Mouse (Mus musculus) limb, embryonic 10.5 days (tissue): ENCODE data around the gene Krt6a. TPM values are rescaled to one million over a fixed set of nuclear protein-coding genes. Genes with fewer than 3 reads are reported as not detected.
A peak's percentile ranks its signal among the peaks of the same experiment; 100 is the strongest.

Source experiments
- DNase-seq: peaks from one replicate; pipeline ENCODE4 v3.0.0-alpha.2; 2017; ENCODE audit warnings: low spot score
- H3K27ac ChIP-seq: fragments of 300-500 bp; sonication (generic); 2 replicates; pipeline ENCODE4 v1.5.1; 2016; ENCODE audit warnings: mild to moderate bottlenecking
- H3K27me3 ChIP-seq: fragments of 300-500 bp; sonication (generic); 2 replicates; pipeline ENCODE4 v1.6.1; 2016; ENCODE audit warnings: low read depth, mild to moderate bottlenecking; ENCODE audit not compliant: poor library complexity, severe bottlenecking
- H3K36me3 ChIP-seq: fragments of 300-500 bp; sonication (generic); 2 replicates; pipeline ENCODE4 v1.6.1; 2016; ENCODE audit warnings: mild to moderate bottlenecking, moderate library complexity
- H3K4me1 ChIP-seq: fragments of 300-500 bp; sonication (generic); 2 replicates; pipeline ENCODE4 v1.6.1; 2016
- H3K4me3 ChIP-seq: fragments of 300-500 bp; sonication (generic); 2 replicates; pipeline ENCODE4 v1.5.1; 2016; ENCODE audit warnings: mild to moderate bottlenecking, moderate library complexity
- H3K9me3 ChIP-seq: fragments of 300-500 bp; sonication (generic); replicated peaks from 2 replicates; pipeline ENCODE4 v1.6.1; 2016; ENCODE audit warnings: mild to moderate bottlenecking
- WGBS: fragments of 180-500 bp; shearing (Covaris S2); methylation state at CpG from one replicate; pipeline ENCODE4 v1.1.7; 2016; 5-methylcytosine and 5-hydroxymethylcytosine counted together
- polyA plus RNA-seq: library from polyadenylated mRNA; unstranded; fragments of >200 nt; fragmentation: Nextera tagmentation; extraction: Ambion mirVana; gene quantifications from 2 replicates; pipeline ENCODE4 v1.2.1, GENCODE M21; 2016

Gene Krt6a
- polyA plus RNA-seq = 0.13 TPM in 1 of 2 replicates, not detected in the other

DNA sequence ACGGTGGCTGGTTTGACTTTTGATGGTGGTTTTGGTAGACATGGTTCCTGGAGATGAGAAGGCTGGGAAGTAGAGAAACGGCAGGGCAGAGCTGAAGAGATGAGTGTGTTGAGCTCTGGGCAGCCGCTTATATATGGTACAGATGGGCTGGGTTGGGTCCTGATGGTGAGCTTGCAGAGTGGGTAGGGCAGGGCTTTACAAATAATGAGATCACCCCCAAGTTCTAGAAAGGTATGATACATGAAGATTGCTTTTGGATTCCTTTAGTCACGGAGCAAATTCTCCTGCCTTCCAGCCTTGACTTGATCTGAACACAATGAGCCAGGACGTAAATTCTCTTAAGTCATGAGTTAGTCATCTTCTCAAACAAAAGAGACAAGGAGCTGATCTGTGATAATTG, at the start of gene Krt6a:
Gene Krt6a (minus strand): TSS at position 101 of the 400 bp plus-strand sequence.
- Histone ChIP-seq H3K4me3 (no peak within 1 kb of the TSS), H3K27me3 (no peaks in the 10 kb centered on the region), H3K27ac (no peak within 1 kb of the TSS), H3K4me1 (no peaks in the 10 kb centered on the region), H3K36me3 (no peaks in the 10 kb centered on the region), H3K9me3 (no peaks in the 10 kb centered on the region)
- no peak for DNase-seq
- WGBS = 88% methylated on average over 5 of the region's 5 CpGs

- no peak within 1 kb of the TSS for H3K27ac ChIP-seq
- no peaks in the 10 kb centered on the region for H3K9me3 ChIP-seq
- no peak within 1 kb of the TSS for H3K4me3 ChIP-seq
- peaks cover 18% of the 10 kb centered on the region for H3K27me3 ChIP-seq
- H3K36me3 ChIP-seq = no peaks in the 10 kb centered on the region
- WGBS = 54% methylated on average over 14 of the region's 14 CpGs
- no peaks in the 10 kb centered on the region for H3K4me1 ChIP-seq
- DNase-seq = no peak
Measured at GRCm38 (mm10) chr15:101742711-101743110, 48.6 kb upstream of the Krt6a start, which contains the start of gene Krt71. Gene Krt71 (minus strand): TSS chr15:101743109.

GRCm38 (mm10) chr15:101737786-101738185, 43.7 kb upstream of the Krt6a start:
- Histone ChIP-seq H3K27ac (no peak overlapping the region), H3K4me1 (no peaks in the 10 kb centered on the region), H3K36me3 (no peaks in the 10 kb centered on the region), H3K27me3 (peaks cover 8% of the 10 kb centered on the region), H3K9me3 (no peaks in the 10 kb centered on the region), H3K4me3 (no peak overlapping the region)
- no peak for DNase-seq
- 87% methylated on average over 7 of the region's 7 CpGs for WGBS

- H3K36me3 ChIP-seq = no peaks in the 10 kb centered on the region
- no peaks in the 10 kb centered on the region for H3K4me1 ChIP-seq
- H3K27me3 ChIP-seq = no peaks in the 10 kb centered on the region
- H3K4me3 ChIP-seq = no peak overlapping the region
- no peak overlapping the region for H3K27ac ChIP-seq
- DNase-seq = no peak
- no peaks in the 10 kb centered on the region for H3K9me3 ChIP-seq
Measured at GRCm38 (mm10) chr15:101730653-101731052, 36.5 kb upstream of the Krt6a start.

DNA sequence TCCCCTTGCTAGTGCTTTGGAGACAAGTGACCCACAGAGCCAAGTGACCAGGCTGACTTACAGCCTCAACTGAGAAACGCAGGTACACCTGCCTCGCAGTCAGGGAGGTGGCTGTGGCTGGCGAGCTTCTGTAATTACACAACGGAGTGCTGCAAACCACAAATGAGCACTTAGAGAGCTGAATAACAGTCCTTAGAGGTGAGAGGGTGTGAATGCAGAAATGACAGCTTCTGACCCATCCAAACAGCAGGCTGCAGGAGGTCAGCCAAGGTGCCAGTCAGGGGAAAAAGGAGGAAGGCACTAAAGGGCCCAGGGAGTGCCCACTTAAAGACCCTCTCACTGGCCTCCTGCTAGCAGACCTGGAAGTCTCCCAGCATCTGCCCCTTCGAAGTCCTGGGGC, 30.6 kb upstream of the Krt6a start:
- H3K4me1 ChIP-seq = no peaks in the 10 kb centered on the region
- no peaks in the 10 kb centered on the region for H3K27me3 ChIP-seq
- 59% methylated on average over 5 of the region's 5 CpGs for WGBS
- no peaks in the 10 kb centered on the region for H3K9me3 ChIP-seq
- H3K27ac ChIP-seq = no peak overlapping the region
- no peak for DNase-seq
- no peaks in the 10 kb centered on the region for H3K36me3 ChIP-seq
- H3K4me3 ChIP-seq = no peak overlapping the region

DNA sequence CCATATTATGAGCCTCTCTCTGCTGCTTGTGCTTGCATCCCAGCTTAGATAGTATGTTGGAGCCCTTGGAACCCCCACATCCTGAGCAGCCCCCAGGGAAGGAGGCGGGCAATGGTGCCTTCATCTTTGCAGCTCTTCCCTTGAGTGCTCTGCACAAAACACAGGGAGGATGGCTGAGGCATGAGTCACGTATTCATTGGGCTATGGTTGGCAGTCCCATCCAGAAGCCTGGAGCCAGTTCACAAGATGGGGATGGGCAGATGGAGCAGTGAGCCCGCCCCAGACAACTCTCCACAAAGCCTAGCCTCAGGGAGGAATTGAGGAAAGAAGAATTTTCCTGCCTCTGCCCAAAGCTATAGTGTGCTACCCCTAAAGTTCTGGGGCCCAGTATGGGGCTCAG, 21.7 kb upstream of the Krt6a start:
- Histone ChIP-seq H3K27ac (no peak overlapping the region), H3K4me1 (peaks cover 8% of the 10 kb centered on the region), H3K36me3 (no peaks in the 10 kb centered on the region), H3K9me3 (no peaks in the 10 kb centered on the region), H3K4me3 (no peak overlapping the region), H3K27me3 (no peaks in the 10 kb centered on the region)
- no peak for DNase-seq
- WGBS = 81% methylated on average over 3 of the region's 3 CpGs

- Histone ChIP-seq H3K36me3 (no peaks in the 10 kb centered on the region), H3K4me3 (no peak overlapping the region), H3K27me3 (no peaks in the 10 kb centered on the region), H3K4me1 (peaks cover 8% of the 10 kb centered on the region), H3K27ac (no peak overlapping the region), H3K9me3 (no peaks in the 10 kb centered on the region)
- DNase-seq = no peak
- 79% methylated on average over 5 of the region's 5 CpGs for WGBS
Measured at GRCm38 (mm10) chr15:101714356-101714755, 20.2 kb upstream of the Krt6a start.

DNA sequence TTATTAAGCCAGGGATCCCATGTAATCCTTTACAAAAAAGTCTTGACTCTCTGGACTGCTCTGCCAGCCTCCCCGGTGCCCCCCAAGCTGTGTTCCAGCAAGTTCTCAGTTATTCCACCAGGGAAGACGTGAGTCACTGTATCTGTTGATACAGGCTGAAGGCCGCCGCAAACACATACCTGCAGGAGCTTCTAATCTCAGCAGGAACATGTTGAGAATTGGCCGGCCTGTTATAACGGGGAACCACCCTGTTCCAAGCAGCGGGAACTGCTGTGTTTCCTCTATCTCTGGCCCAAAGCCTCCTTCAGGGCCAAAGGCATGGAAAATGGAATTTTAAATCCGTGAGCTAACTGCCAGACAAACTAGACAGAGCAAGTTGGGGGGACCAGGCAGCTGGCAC, 19.6 kb upstream of the Krt6a start:
- peaks cover 8% of the 10 kb centered on the region for H3K4me1 ChIP-seq
- DNase-seq = no peak
- no peaks in the 10 kb centered on the region for H3K36me3 ChIP-seq
- H3K4me3 ChIP-seq = no peak overlapping the region
- no peaks in the 10 kb centered on the region for H3K27me3 ChIP-seq
- no peak overlapping the region; the same call in 1 of the 2 replicates for H3K27ac ChIP-seq
- 83% methylated on average over 8 of the region's 8 CpGs for WGBS
- H3K9me3 ChIP-seq = no peaks in the 10 kb centered on the region

GRCm38 (mm10) chr15:101712720-101713119, 18.6 kb upstream of the Krt6a start, which contains the start of gene Krt5:
Gene Krt5 (minus strand): TSS chr15:101712898.
- no peak for DNase-seq
- no peak within 1 kb of the TSS for H3K4me3 ChIP-seq
- no peak within 1 kb of the TSS; the same call in 1 of the 2 replicates for H3K27ac ChIP-seq
- H3K9me3 ChIP-seq = no peaks in the 10 kb centered on the region
- WGBS = 68% methylated on average over 13 of the region's 13 CpGs
- peaks cover 3% of the 10 kb centered on the region; the same call in 1 of the 2 replicates for H3K27me3 ChIP-seq
- H3K4me1 ChIP-seq = peaks cover 8% of the 10 kb centered on the region
- no peaks in the 10 kb centered on the region for H3K36me3 ChIP-seq

DNA sequence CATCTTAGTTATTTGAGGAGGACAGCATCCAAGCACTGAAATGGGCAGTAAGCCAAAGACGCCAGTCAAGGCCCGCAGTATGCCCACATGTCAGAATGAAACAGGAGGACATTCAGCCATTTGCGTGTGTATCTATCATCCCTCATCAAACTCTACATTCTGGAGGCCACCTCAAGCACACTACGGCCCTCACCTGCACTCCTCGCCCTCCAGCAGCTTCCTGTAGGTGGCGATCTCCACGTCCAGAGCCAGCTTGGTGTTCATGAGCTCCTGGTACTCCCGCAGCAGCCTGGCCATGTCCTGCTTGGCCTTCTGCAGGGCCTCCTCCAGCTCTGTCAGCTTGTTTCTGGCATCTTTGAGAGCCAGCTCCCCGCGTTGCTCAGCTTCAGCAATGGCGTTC, 14.6 kb upstream of the Krt6a start:
- DNase-seq = no peak
- no peaks in the 10 kb centered on the region for H3K9me3 ChIP-seq
- H3K27me3 ChIP-seq = peaks cover 7% of the 10 kb centered on the region; the same call in 1 of the 2 replicates
- H3K4me1 ChIP-seq = peaks cover 8% of the 10 kb centered on the region
- H3K27ac ChIP-seq = no peak overlapping the region
- H3K36me3 ChIP-seq = no peaks in the 10 kb centered on the region
- WGBS = 68% methylated on average over 11 of the region's 11 CpGs
- no peak overlapping the region for H3K4me3 ChIP-seq

DNA sequence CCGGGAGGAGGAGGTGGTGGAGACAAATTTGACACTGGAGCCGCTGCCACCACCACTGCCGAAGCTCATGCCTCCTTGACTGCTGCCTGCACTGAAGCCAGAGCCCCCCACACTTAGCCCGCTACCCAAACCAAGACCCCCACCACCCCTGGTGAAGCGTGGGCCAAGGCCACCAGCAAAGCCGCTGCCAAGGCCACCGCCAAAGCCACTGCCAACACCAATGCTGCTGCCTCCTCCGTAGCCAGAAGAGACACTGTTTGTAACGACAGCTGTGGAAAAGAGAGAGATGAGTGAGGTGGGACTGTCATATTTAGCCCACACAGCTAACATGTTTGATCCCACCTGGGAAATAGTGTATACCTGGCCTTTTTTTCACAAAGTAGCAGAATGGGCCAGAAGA, 13.3 kb upstream of the Krt6a start:
- peak; percentile 22 for DNase-seq
- H3K4me3 ChIP-seq = no peak overlapping the region
- peaks cover under 1% of the 10 kb centered on the region for H3K4me1 ChIP-seq
- peaks cover 7% of the 10 kb centered on the region; the same call in 1 of the 2 replicates for H3K27me3 ChIP-seq
- no peaks in the 10 kb centered on the region for H3K9me3 ChIP-seq
- 85% methylated on average over 9 of the region's 9 CpGs for WGBS
- no peak overlapping the region for H3K27ac ChIP-seq
- no peaks in the 10 kb centered on the region for H3K36me3 ChIP-seq

DNA sequence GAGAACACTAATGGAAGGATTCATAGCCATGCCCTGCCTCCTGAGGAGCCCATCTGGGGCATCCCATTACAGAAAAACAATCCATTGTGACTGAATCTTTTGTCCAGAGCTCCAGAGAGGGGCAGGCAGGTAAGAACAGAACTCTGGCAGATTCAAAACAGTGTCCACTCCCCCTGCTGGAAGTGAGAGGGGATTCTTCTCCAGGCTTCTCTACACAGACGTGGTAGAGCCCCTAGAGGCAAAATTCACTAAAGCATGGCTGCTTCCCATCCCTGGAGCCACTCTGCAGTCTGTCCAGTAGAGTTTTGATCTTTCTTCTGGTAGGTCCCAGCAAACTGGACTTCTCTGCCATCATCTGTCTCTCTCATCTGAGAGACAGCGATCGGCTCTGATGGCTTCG, 10.0 kb upstream of the Krt6a start:
- peak; percentile 27 for DNase-seq
- H3K9me3 ChIP-seq = no peaks in the 10 kb centered on the region
- H3K36me3 ChIP-seq = no peaks in the 10 kb centered on the region
- H3K4me3 ChIP-seq = no peak overlapping the region
- H3K27ac ChIP-seq = no peak overlapping the region
- peaks cover 7% of the 10 kb centered on the region; the same call in 1 of the 2 replicates for H3K27me3 ChIP-seq
- no peaks in the 10 kb centered on the region for H3K4me1 ChIP-seq
- WGBS = 71% methylated on average over 4 of the region's 4 CpGs

GRCm38 (mm10) chr15:101702380-101702779, 8.3 kb upstream of the Krt6a start:
- Histone ChIP-seq H3K27ac (no peak overlapping the region), H3K4me3 (no peak overlapping the region), H3K9me3 (no peaks in the 10 kb centered on the region), H3K36me3 (no peaks in the 10 kb centered on the region), H3K4me1 (no peaks in the 10 kb centered on the region), H3K27me3 (0 out of 2 replicates have a peak, but pooled peaks cover 3% of the 10 kb centered on the region)
- no peak for DNase-seq
- WGBS = 48% methylated on average over 2 of the region's 2 CpGs

GRCm38 (mm10) chr15:101699866-101700265, 5.8 kb upstream of the Krt6a start:
- Histone ChIP-seq H3K27me3 (no peaks in the 10 kb centered on the region), H3K9me3 (no peaks in the 10 kb centered on the region), H3K36me3 (no peaks in the 10 kb centered on the region), H3K4me1 (no peaks in the 10 kb centered on the region), H3K27ac (no peak overlapping the region), H3K4me3 (no peak overlapping the region)
- no peak for DNase-seq
- 86% methylated on average over 8 of the region's 8 CpGs for WGBS
